ENCODE assay signal across 8 mouse cellular contexts in the genomic region with DNA sequence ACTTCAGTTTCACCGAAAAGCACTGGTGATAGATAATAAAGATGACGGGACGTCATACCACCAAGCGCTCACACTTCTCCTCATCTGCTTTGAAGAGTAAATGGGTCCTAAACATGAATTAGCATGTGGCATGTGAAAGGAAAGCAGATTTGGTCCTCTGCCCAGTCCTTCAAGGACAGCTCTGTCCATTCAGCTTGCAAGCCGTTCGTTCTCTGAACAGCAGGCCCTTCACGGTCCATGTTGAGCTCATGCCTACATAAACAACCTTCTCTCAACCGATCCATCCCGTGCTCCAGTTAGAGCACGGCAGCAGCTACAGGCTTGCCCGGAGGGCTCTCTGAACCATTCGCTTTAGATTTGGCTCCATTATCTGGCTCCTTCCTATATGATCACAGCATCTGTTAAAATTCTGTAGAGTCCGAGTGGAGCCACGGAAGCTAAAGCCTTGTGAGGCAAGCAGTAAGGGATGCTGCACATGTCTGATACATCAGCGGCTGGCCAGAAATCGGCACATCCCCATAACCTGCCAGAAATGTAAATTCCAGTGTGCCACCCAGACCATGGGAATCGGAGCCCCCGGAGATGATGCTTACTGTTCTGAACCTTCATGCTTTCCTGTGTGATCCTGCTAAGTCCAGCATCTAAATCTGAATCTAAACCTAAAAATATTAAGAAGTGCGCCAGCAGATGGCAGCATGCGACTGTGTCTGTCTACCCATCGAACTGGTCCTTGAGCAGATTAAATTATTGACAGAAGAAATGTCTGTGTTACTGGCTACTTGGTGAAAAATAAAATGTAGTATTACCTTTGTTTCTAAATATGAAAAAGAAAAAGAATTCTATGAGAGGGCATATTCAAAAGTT.
DNase-seq lines count a peak whose midpoint lies in the region; ATAC-seq and TF ChIP-seq lines count a peak whose summit lies in the region.

No protein-coding gene starts in this region.

- H3K9ac ChIP-seq in forebrain, embryonic 16.5 days (replicated peaks; ENCODE audit: low read depth, low read length): no peak overlapping the region
- H3K9ac ChIP-seq in limb, embryonic 14.5 days (ENCODE audit: low read depth, low read length, severe bottlenecking): no peak overlapping the region
- no peak overlapping the region for H3K9ac ChIP-seq in neural tube, embryonic 15.5 days (replicated peaks)

- H3K9me3 ChIP-seq in forebrain, embryonic 16.5 days (ENCODE audit: control insufficient read depth, low read length): no peaks in the 10 kb centered on the region
- no peaks in the 10 kb centered on the region for H3K9me3 ChIP-seq in limb, embryonic 14.5 days (ENCODE audit: control insufficient read depth, low read length)
- no peaks in the 10 kb centered on the region for H3K9me3 ChIP-seq in neural tube, embryonic 15.5 days (replicated peaks)

- no peaks in the 10 kb centered on the region for H3K27me3 ChIP-seq in forebrain, embryonic 16.5 days (replicated peaks; ENCODE audit: control insufficient read depth, insufficient read depth, low read length)
- no peaks in the 10 kb centered on the region for H3K27me3 ChIP-seq in limb, embryonic 14.5 days (ENCODE audit: control insufficient read depth, insufficient read depth, low read length)
- no peaks in the 10 kb centered on the region for H3K27me3 ChIP-seq in neural tube, embryonic 15.5 days (replicated peaks)

- H3K4me3 ChIP-seq in forebrain, embryonic 16.5 days (replicated peaks; ENCODE audit: low read length): no peak overlapping the region
- no peak overlapping the region for H3K4me3 ChIP-seq in limb, embryonic 14.5 days (replicated peaks; ENCODE audit: low read length)
- no peak overlapping the region for H3K4me3 ChIP-seq in neural tube, embryonic 15.5 days (replicated peaks)

- ATAC-seq in cerebellum, adult (ENCODE audit: insufficient number of reproducible peaks, low FRiP score, low TSS enrichment): 0 out of 2 replicates have a peak, but pooled peaks have one; percentile 37
- peak; percentile 68 for ATAC-seq in forebrain, embryonic 16.5 days
- peak; percentile 21; the same call in 1 of the 2 replicates for ATAC-seq in limb, embryonic 14.5 days (ENCODE audit: low FRiP score, low read depth)
- ATAC-seq in neural tube, embryonic 15.5 days (ENCODE audit: low FRiP score): peak; percentile 70; the same call in 1 of the 2 replicates

- no peak overlapping the region for H3K4me2 ChIP-seq in forebrain, embryonic 16.5 days (ENCODE audit: low read length)
- H3K4me2 ChIP-seq in limb, embryonic 14.5 days (replicated peaks; ENCODE audit: low read depth, low read length, severe bottlenecking): 0 out of 2 replicates have a peak overlapping the region, but pooled peaks have one; percentile 1
- peak overlapping the region; percentile 13; the same call in 1 of the 2 replicates for H3K4me2 ChIP-seq in neural tube, embryonic 15.5 days

- H3K36me3 ChIP-seq in forebrain, embryonic 16.5 days (ENCODE audit: control insufficient read depth, insufficient read depth): no peaks in the 10 kb centered on the region
- H3K36me3 ChIP-seq in limb, embryonic 14.5 days (ENCODE audit: control insufficient read depth, insufficient read depth, low read length): no peaks in the 10 kb centered on the region
- H3K36me3 ChIP-seq in neural tube, embryonic 15.5 days: no peaks in the 10 kb centered on the region

- no peaks in the 10 kb centered on the region for H3K4me1 ChIP-seq in forebrain, embryonic 16.5 days (replicated peaks; ENCODE audit: control insufficient read depth, insufficient read depth, low read length)
- no peaks in the 10 kb centered on the region for H3K4me1 ChIP-seq in limb, embryonic 14.5 days (ENCODE audit: control insufficient read depth, insufficient read depth, low read length)
- H3K4me1 ChIP-seq in neural tube, embryonic 15.5 days: no peaks in the 10 kb centered on the region

- DNase-seq in thymus, postnatal 0 days (ENCODE audit: low spot score): peak; percentile 12
- DNase-seq in thymus, postnatal 25 days: no peak
- DNase-seq in kidney, adult 9 months: peak; percentile 58
- DNase-seq in limb, embryonic 14.5 days (ENCODE audit: low spot score): peak; percentile 83
- no peak for DNase-seq in B cell, adult 2 months

- 71% methylated on average over 21 of the region's 21 CpGs for WGBS in forebrain, embryonic 16.5 days
- WGBS in limb, embryonic 14.5 days: 68% methylated on average over 21 of the region's 21 CpGs
- WGBS in neural tube, embryonic 15.5 days: 70% methylated on average over 21 of the region's 21 CpGs

- TF ChIP-seq POLR2A in limb, embryonic 14.5 days (IDR thresholded peaks at IDR 0.05; ENCODE audit: borderline replicate concordance, extremely low read depth, insufficient read depth, insufficient read length): no peak

- no peak overlapping the region for H3K27ac ChIP-seq in forebrain, embryonic 16.5 days (ENCODE audit: low read length)
- H3K27ac ChIP-seq in limb, embryonic 14.5 days (replicated peaks; ENCODE audit: low read depth, low read length): no peak overlapping the region
- H3K27ac ChIP-seq in neural tube, embryonic 15.5 days (replicated peaks): no peak overlapping the region

Comparison
In these comparisons a context has a peak if more than half of its experiments do, and no peak if none do; other contexts are left out.
1. DNase-seq: peak in thymus, postnatal 0 days (single experiment), kidney, adult 9 months (single experiment) and limb, embryonic 14.5 days (single experiment); none in thymus, postnatal 25 days (single experiment) and B cell, adult 2 months (0 of 2).
2. Peak in every context shown above with its lines, with median percentiles within 50 percentile points of each other: ATAC-seq.